Comparison of ENCODE assay signal across 8 mouse cellular contexts in the genomic region with DNA sequence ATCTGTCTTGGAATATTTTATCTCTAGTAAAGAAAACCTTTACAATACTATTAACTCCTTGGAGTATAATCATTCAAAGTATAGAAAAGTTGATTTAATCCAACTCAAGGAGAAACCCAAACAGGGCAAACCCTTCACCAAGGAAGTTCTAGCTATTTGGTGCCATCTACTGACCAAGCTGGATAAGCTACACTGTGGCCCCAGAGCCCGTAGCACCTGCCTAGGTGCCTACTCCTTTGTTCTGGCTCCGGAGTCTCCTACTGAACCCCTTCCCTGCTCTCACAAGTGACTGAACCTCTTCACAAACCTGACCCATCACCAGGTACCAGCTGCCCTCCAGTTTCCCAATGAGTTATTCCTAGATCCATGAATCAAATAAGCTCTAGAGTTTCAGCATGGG. TPM values are rescaled to one million over a fixed set of nuclear protein-coding genes. Genes with fewer than 3 reads are reported as not detected.
A peak's percentile ranks its signal among the peaks of the same experiment; 100 is the strongest.
DNase-seq lines count a peak whose midpoint lies in the region; ATAC-seq lines count a peak whose summit lies in the region.

No protein-coding gene starts in this region.

- ATAC-seq in heart, embryonic 15.5 days (replicated peaks; ENCODE audit: insufficient number of reproducible peaks, insufficient read depth, low FRiP score, low read depth) = peak; percentile 47; the same call in 1 of the 2 replicates
- ATAC-seq in erythroid progenitor cell, adult 5-6 weeks (replicated peaks; ENCODE audit: low FRiP score, poor library complexity, severe bottlenecking) = no peak

- H3K9ac ChIP-seq in heart, embryonic 15.5 days = no peak overlapping the region

- 50% methylated on average over 2 of the region's 2 CpGs for WGBS in heart, embryonic 15.5 days

- no peaks in the 10 kb centered on the region for H3K27me3 ChIP-seq in heart, embryonic 15.5 days

- no peak overlapping the region for H3K4me2 ChIP-seq in heart, embryonic 15.5 days

- peaks cover 11% of the 10 kb centered on the region; the same call in 1 of the 2 replicates for H3K36me3 ChIP-seq in heart, embryonic 15.5 days

- no peak overlapping the region for H3K4me3 ChIP-seq in heart, embryonic 15.5 days

- no peak for DNase-seq in heart, adult 8-10 months (ENCODE audit: low spot score)
- DNase-seq in A20 (ENCODE audit: low read depth, low spot score) = peak; percentile 58
- peak; percentile 71 for DNase-seq in R1 (ENCODE audit: low read depth, low spot score)
- peak; percentile 29 for DNase-seq in kidney, postnatal 10 days
- peak; percentile 47 for DNase-seq in thymus, postnatal 4 days
- DNase-seq in gastrocnemius, adult 18-20 months (ENCODE audit: low spot score) = no peak

- peaks cover 31% of the 10 kb centered on the region for H3K4me1 ChIP-seq in heart, embryonic 15.5 days (replicated peaks)

- no peak overlapping the region for H3K27ac ChIP-seq in heart, embryonic 15.5 days

- no peaks in the 10 kb centered on the region for H3K9me3 ChIP-seq in heart, embryonic 15.5 days (replicated peaks)

RNA-seq across cellular contexts. Expression of a gene that starts 45.3 kb away (rescaled TPM):
- 159 and 163 TPM in 2 replicates for polyA plus RNA-seq in heart, embryonic 15.5 days (2015; fragmentation: Nextera tagmentation; extraction: Ambion mirVana)
- total RNA-seq in heart, adult 8-10 months (2022) = 100 to 1,000 TPM; 542 to 588 (median 572) TPM
- total RNA-seq in gastrocnemius, adult 18-20 months (2021) = 100 to 1,000 TPM in 1 of 2 experiments, 10 to 100 TPM in 1; 78.4 to 118 TPM
- total RNA-seq in erythroid progenitor cell, adult 5-6 weeks (2015; ENCODE audit: low replicate concordance) = 16.6 and 23.5 TPM in 2 replicates
- 13.2 and 14.6 TPM in 2 replicates for total RNA-seq in erythroid progenitor cell, adult 5-6 weeks (2017; ENCODE audit: low replicate concordance)

Comparison
In these comparisons a context has a peak if more than half of its experiments do, and no peak if none do; other contexts are left out.
1. DNase-seq: peak in A20 (single experiment), R1 (single experiment), kidney, postnatal 10 days (single experiment) and thymus, postnatal 4 days (single experiment); none in heart, adult 8-10 months (single experiment) and gastrocnemius, adult 18-20 months (single experiment).
2. RNA of a gene that starts 45.3 kb away (total RNA-seq): 542 to 588 TPM in heart, adult 8-10 months; 78.4 to 118 TPM in gastrocnemius, adult 18-20 months and 13.2 to 23.5 TPM in erythroid progenitor cell, adult 5-6 weeks; every median in the first group is over 4 times any median in the second.